Mouse (Mus musculus) heart, postnatal 0 days (tissue): Measurements from ENCODE around the gene Gm9857.

ENCODE experiments used
- CTCF ChIP-seq: IDR thresholded peaks from 2 replicates; pipeline ENCODE4 v1.5.1; 2016; ENCODE audit warnings: antibody characterized with exemption, control low read depth, low read depth
- EP300 ChIP-seq: IDR thresholded peaks from 2 replicates; pipeline ENCODE4 v1.6.1; 2016; ENCODE audit warnings: antibody characterized with exemption, low read depth

GRCm38 (mm10) chr3:108977340-108978030, 37.2 kb upstream of the Gm9857 start:
- TF ChIP-seq CTCF: peak; percentile 32
- TF ChIP-seq EP300: no peak
